Mouse (Mus musculus) neural tube, embryonic 14.5 days (tissue): ENCODE results near the gene Myh3. TPM values are rescaled to one million over a fixed set of nuclear protein-coding genes. Genes with fewer than 3 reads are reported as not detected.

Source experiments
- ATAC-seq: fragments of 200-750 bp; cut with Nextera tagmentation; 2 replicates; pipeline ENCODE4 v1.8.0; 2017; ENCODE audit warnings: low read depth, mild to moderate bottlenecking, moderate TSS enrichment, moderate library complexity
- H3K27ac ChIP-seq: fragments of 300-500 bp; sonication (generic); 2 replicates; pipeline ENCODE4 v1.5.1; 2014; ENCODE audit warnings: low read depth, mild to moderate bottlenecking, control low read depth, low read length, moderate library complexity, mixed read lengths
- H3K27me3 ChIP-seq: fragments of 300-500 bp; sonication (generic); 2 replicates; pipeline ENCODE4 v1.6.1; 2014; ENCODE audit warnings: low read length; ENCODE audit not compliant: control insufficient read depth, insufficient read depth
- H3K36me3 ChIP-seq: fragments of 300-500 bp; sonication (generic); 2 replicates; pipeline ENCODE4 v1.6.1; 2014; ENCODE audit warnings: low read length, mixed read lengths; ENCODE audit not compliant: control insufficient read depth, insufficient read depth
- H3K4me1 ChIP-seq: fragments of 300-500 bp; sonication (generic); 2 replicates; pipeline ENCODE4 v1.6.1; 2014; ENCODE audit warnings: low read length; ENCODE audit not compliant: control insufficient read depth, insufficient read depth
- H3K4me2 ChIP-seq: fragments of 300-500 bp; sonication (generic); 2 replicates; pipeline ENCODE4 v1.6.1; 2014; ENCODE audit warnings: mild to moderate bottlenecking, low read depth, low read length, control low read depth
- H3K4me3 ChIP-seq: fragments of 300-500 bp; sonication (generic); 2 replicates; pipeline ENCODE4 v1.5.1; 2014; ENCODE audit warnings: low read depth, low read length, control low read depth, mixed read lengths
- H3K9ac ChIP-seq: fragments of 300-500 bp; sonication (generic); replicated peaks from 2 replicates; pipeline ENCODE4 v1.6.1; 2014; ENCODE audit warnings: low read depth, mild to moderate bottlenecking, control low read depth, low read length, mixed read lengths
- H3K9me3 ChIP-seq: fragments of 300-500 bp; sonication (generic); 2 replicates; pipeline ENCODE4 v1.6.1; 2016; ENCODE audit warnings: low read length; ENCODE audit not compliant: control insufficient read depth
- WGBS: fragments of 180-500 bp; shearing (Covaris S2); extraction: QIAGEN DNeasy Blood & Tissue Kit; methylation state at CpG from one replicate; pipeline ENCODE4 v1.1.7; 2014; 5-methylcytosine and 5-hydroxymethylcytosine counted together
- microRNA-seq: library from miRNA; unstranded; fragments of <30 nt; microRNA quantifications from one replicate; pipeline ENCODE4, GENCODE M21; 2016
- polyA plus RNA-seq: library from polyadenylated mRNA; unstranded; fragments of >200 nt; fragmentation: Nextera tagmentation; extraction: Ambion mirVana; gene quantifications from 2 replicates; pipeline ENCODE4 v1.2.1, GENCODE M21; 2014

The Myh3 gene
- polyA plus RNA-seq, 1 experiment from 2014 or later: 1.6 TPM

DNA sequence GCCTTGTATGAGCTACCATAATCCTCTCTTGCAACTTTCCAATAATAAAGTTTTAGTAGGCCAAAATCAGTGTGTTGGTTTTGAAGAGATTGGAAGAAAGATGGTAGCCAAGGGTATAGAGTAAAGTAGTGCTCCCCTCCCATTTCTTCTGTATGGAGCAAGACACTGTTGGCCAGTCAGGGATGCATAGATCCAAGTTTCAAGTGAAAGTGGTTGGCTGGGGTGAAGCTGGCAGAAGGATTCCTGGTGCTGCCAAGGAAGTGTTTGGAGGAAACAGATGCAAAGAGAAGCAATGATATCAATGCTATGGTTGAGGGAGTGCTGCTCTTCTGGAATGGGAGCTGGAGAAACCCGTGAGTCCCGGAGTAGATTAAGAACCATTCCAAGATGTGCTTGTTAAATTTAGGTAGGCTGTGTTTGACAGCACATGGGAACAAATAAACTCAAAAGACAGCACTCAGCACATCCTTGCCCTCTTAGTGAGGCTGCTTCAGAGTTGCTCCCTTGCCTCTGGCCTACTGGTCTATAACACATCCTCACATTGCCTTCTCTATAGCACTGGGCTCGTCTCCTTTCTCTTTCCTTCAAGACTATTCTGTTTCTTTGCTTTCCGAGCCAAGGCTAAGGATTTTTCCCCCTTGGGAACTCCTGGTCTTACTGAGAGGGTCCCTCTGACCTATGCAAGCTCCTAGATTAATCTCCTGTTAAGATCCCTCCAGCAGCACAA lies 70.3 kb downstream of the Myh3 start:
- no peaks in the 10 kb centered on the region for H3K4me1 ChIP-seq
- no peak overlapping the region for H3K4me3 ChIP-seq
- no peak overlapping the region for H3K27ac ChIP-seq
- no peak overlapping the region for H3K9ac ChIP-seq
- 92% methylated on average over 4 of the region's 4 CpGs for WGBS
- ATAC-seq: no peak
- H3K27me3 ChIP-seq: no peaks in the 10 kb centered on the region
- H3K9me3 ChIP-seq: no peaks in the 10 kb centered on the region
- H3K36me3 ChIP-seq: no peaks in the 10 kb centered on the region
- no peak overlapping the region for H3K4me2 ChIP-seq

DNA sequence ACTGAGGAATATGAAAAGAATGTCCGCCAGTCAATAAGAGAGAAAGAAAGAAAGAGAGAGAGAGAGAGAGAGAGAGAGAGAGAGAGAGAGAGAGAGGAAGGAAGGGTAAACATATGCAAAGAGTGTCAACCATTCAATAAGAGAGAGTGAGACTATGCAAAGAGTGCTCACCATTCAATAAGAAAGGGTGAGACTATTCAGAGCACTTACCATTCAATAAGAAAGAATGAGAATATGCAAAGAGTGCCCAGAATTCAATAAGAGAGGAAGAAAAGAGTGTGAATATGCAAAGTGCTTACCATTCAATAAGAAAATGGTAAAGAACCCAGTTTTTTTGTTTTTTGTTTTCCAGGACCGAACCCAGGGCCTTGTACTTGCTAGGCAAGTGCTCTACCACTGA lies 72.1 kb downstream of the Myh3 start:
- Histone ChIP-seq H3K27ac (no peak overlapping the region), H3K4me3 (no peak overlapping the region), H3K36me3 (no peaks in the 10 kb centered on the region), H3K4me2 (no peak overlapping the region), H3K27me3 (no peaks in the 10 kb centered on the region), H3K4me1 (no peaks in the 10 kb centered on the region), H3K9me3 (no peaks in the 10 kb centered on the region), H3K9ac (no peak overlapping the region)
- 94% methylated on average over 2 of the region's 2 CpGs for WGBS
- ATAC-seq: no peak

DNA sequence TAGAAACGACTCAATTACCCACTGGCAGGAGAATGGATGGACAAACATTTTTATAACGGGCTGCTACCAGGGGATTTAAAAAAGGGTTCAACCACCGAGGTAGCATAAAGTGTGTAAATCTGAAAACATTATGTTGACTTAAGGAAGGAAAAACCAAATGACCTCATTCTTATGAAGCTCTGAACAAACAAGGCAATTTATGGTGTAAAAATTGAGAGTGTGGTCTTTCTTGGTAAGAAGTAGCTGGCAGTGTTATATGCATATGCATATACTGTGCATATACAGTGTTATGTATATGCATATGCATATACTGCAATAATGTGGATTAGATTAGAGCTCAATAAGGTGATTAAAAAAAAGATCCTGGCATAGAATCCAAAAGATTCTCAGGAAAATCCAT lies 73.1 kb downstream of the Myh3 start:
- Histone ChIP-seq H3K4me2 (no peak overlapping the region), H3K36me3 (no peaks in the 10 kb centered on the region), H3K4me1 (no peaks in the 10 kb centered on the region), H3K4me3 (no peak overlapping the region), H3K9ac (no peak overlapping the region), H3K27ac (no peak overlapping the region), H3K27me3 (no peaks in the 10 kb centered on the region), H3K9me3 (no peaks in the 10 kb centered on the region)
- no peak for ATAC-seq
- 76% methylated on average over 3 of the region's 3 CpGs for WGBS

Small RNAs within 50 kb of the gene (microRNA-seq; reads per million reads assigned to microRNA genes)
- not detected for gene Mir6923

Other genes with a start within 250 kb of the Myh3 start
- gene Pirt, start 166.3 kb upstream of the Myh3 start, polyA plus RNA-seq: 0.83 and 29.1 TPM in 2 replicates
- gene Tmem238l, start 121.7 kb upstream of the Myh3 start, polyA plus RNA-seq: not detected in 2 replicates
- gene Tmem220, start 53.1 kb upstream of the Myh3 start, polyA plus RNA-seq: 0.64 and 0.93 TPM in 2 replicates
- 34.5 and 35.1 TPM in 2 replicates for gene Adprm, start 25.7 kb upstream of the Myh3 start, polyA plus RNA-seq
- 14.4 and 15.7 TPM in 2 replicates for gene Sco1, start 25.6 kb upstream of the Myh3 start, polyA plus RNA-seq
- gene Myh2, start 92.7 kb downstream of the Myh3 start, polyA plus RNA-seq: 0.22 and 0.33 TPM in 2 replicates
- gene Myh1, start 121.8 kb downstream of the Myh3 start, polyA plus RNA-seq: 0.03 and 0.12 TPM in 2 replicates
- 0.03 TPM in 1 of 2 replicates, not detected in the other for gene Myh4, start 159.7 kb downstream of the Myh3 start, polyA plus RNA-seq
- 0.53 and 1.0 TPM in 2 replicates for gene Myh8, start 198.8 kb downstream of the Myh3 start, polyA plus RNA-seq
- 0.04 and 0.20 TPM in 2 replicates for gene Myh13, start 243.4 kb downstream of the Myh3 start, polyA plus RNA-seq